Mouse (Mus musculus) cerebellum, adult 18-20 months (tissue): ENCODE measurements around the gene Dld.
A peak's percentile ranks its signal among the peaks of the same experiment; 100 is the strongest.

Experiments used
- DNase-seq, 2 experiments: peaks; one replicate each; pipeline ENCODE4 v3.0.0; 2021

The Dld gene

GRCm38 (mm10) chr12:31318409-31318963 is 32.8 kb downstream of the Dld start:
- DNase-seq = no peak

GRCm38 (mm10) chr12:31317670-31318408 is 33.4 kb downstream of the Dld start:
- DNase-seq = no peak

GRCm38 (mm10) chr12:31315961-31316360 is 35.3 kb downstream of the Dld start:
- no peak for DNase-seq

- no peak for DNase-seq
These were observed 36.9 kb downstream of the Dld start for GRCm38 (mm10) chr12:31314310-31314709.

GRCm38 (mm10) chr12:31313136-31313535 is 38.1 kb downstream of the Dld start:
- no peak for DNase-seq

GRCm38 (mm10) chr12:31312281-31312680 is 39.0 kb downstream of the Dld start:
- DNase-seq = no peak

- no peak for DNase-seq
These were observed 39.5 kb downstream of the Dld start for GRCm38 (mm10) chr12:31311671-31312265.

GRCm38 (mm10) chr12:31310687-31311086 is 40.6 kb downstream of the Dld start:
- no peak for DNase-seq

- no peak for DNase-seq
These were observed 43.5 kb downstream of the Dld start for GRCm38 (mm10) chr12:31307756-31308155.

- peak; percentile 22 to 26 for DNase-seq
These were observed 44.2 kb downstream of the Dld start for GRCm38 (mm10) chr12:31307011-31307410.

GRCm38 (mm10) chr12:31306075-31306675 is 45.1 kb downstream of the Dld start:
- DNase-seq = no peak

- peak in 1 of 2 experiments; percentile 10 for DNase-seq
These were observed 48.3 kb downstream of the Dld start for GRCm38 (mm10) chr12:31302766-31303511.

- no peak for DNase-seq
These were observed 49.0 kb downstream of the Dld start for GRCm38 (mm10) chr12:31302266-31302665.

GRCm38 (mm10) chr12:31300276-31300675 is 51.0 kb downstream of the Dld start:
- DNase-seq = no peak

- no peak for DNase-seq
These were observed 51.5 kb downstream of the Dld start for GRCm38 (mm10) chr12:31299676-31300197.

- DNase-seq = no peak
These were observed 52.1 kb downstream of the Dld start for GRCm38 (mm10) chr12:31299126-31299525.

GRCm38 (mm10) chr12:31298530-31298929 is 52.7 kb downstream of the Dld start:
- DNase-seq = no peak

- DNase-seq = no peak
These were observed 53.1 kb downstream of the Dld start for GRCm38 (mm10) chr12:31298122-31298521.

GRCm38 (mm10) chr12:31296097-31296496 is 55.2 kb downstream of the Dld start:
- no peak for DNase-seq

GRCm38 (mm10) chr12:31295505-31295904 is 55.7 kb downstream of the Dld start:
- no peak for DNase-seq

- no peak for DNase-seq
These were observed 56.3 kb downstream of the Dld start for GRCm38 (mm10) chr12:31294996-31295395.

- DNase-seq = no peak
These were observed 56.7 kb downstream of the Dld start for GRCm38 (mm10) chr12:31294526-31294925.
